Mouse (Mus musculus): ENCODE measurements around the gene Agtrap. TPM values are rescaled to one million over a fixed set of nuclear protein-coding genes. Genes with fewer than 3 reads are reported as not detected.

Agtrap gene
- polyA plus RNA-seq, 1 experiment from 2014 or later = 4.7 TPM

DNA sequence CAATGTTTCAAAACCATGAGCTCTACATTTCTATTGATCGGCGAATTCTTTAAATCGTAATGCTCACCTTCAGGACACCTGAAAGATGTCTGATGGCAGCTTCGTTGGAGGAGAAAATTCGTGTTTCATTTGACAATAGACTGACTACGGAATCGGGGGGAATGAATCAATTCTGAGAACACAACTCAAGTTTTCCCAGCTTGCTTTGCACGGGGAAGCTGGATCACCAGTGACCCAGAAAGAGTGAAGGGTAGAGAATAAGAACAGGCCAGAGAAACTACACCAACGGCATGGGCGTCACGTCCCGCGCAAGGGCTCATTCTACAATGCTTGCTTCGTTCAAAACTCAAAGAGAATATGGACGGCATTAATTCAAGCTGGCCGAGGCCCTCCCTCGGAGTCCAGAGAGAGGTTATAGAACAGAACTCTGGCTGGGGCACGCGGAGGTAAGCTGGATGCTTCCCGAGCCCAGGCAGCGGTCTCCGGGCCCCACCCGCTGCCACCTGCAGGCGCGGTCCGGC, 49.7 kb downstream of the Agtrap start:
- H3K4me2 ChIP-seq (ENCODE audit: low read length) = peak overlapping the region; percentile 53
- peaks cover 39% of the 10 kb centered on the region for H3K4me1 ChIP-seq (replicated peaks; ENCODE audit: control insufficient read depth, insufficient read depth, low read length)
- no peaks in the 10 kb centered on the region for H3K27me3 ChIP-seq (replicated peaks; ENCODE audit: control insufficient read depth, insufficient read depth, low read length)
- H3K36me3 ChIP-seq (ENCODE audit: control insufficient read depth, insufficient read depth) = no peaks in the 10 kb centered on the region
- no peaks in the 10 kb centered on the region for H3K9me3 ChIP-seq (ENCODE audit: control insufficient read depth, low read length)
- ATAC-seq = peak; percentile 4
- peak overlapping the region; percentile 62 for H3K4me3 ChIP-seq (replicated peaks; ENCODE audit: low read length)
- H3K9ac ChIP-seq (replicated peaks; ENCODE audit: low read depth, low read length) = peak overlapping the region; percentile 70
- WGBS = 6% methylated on average over 26 of the region's 26 CpGs
- peak overlapping the region; percentile 89 for H3K27ac ChIP-seq (ENCODE audit: low read length)

GRCm38 (mm10) chr4:148035440-148035839, 52.4 kb downstream of the Agtrap start:
- no peak overlapping the region for H3K4me2 ChIP-seq (ENCODE audit: low read length)
- no peak overlapping the region for H3K27ac ChIP-seq (ENCODE audit: low read length)
- no peak overlapping the region for H3K9ac ChIP-seq (replicated peaks; ENCODE audit: low read depth, low read length)
- H3K9me3 ChIP-seq (ENCODE audit: control insufficient read depth, low read length) = no peaks in the 10 kb centered on the region
- H3K4me3 ChIP-seq (replicated peaks; ENCODE audit: low read length) = no peak overlapping the region
- ATAC-seq = no peak
- WGBS = 91% methylated on average over 3 of the region's 3 CpGs
- no peaks in the 10 kb centered on the region for H3K36me3 ChIP-seq (ENCODE audit: control insufficient read depth, insufficient read depth)
- H3K27me3 ChIP-seq (replicated peaks; ENCODE audit: control insufficient read depth, insufficient read depth, low read length) = no peaks in the 10 kb centered on the region
- H3K4me1 ChIP-seq (replicated peaks; ENCODE audit: control insufficient read depth, insufficient read depth, low read length) = peaks cover 18% of the 10 kb centered on the region

DNA sequence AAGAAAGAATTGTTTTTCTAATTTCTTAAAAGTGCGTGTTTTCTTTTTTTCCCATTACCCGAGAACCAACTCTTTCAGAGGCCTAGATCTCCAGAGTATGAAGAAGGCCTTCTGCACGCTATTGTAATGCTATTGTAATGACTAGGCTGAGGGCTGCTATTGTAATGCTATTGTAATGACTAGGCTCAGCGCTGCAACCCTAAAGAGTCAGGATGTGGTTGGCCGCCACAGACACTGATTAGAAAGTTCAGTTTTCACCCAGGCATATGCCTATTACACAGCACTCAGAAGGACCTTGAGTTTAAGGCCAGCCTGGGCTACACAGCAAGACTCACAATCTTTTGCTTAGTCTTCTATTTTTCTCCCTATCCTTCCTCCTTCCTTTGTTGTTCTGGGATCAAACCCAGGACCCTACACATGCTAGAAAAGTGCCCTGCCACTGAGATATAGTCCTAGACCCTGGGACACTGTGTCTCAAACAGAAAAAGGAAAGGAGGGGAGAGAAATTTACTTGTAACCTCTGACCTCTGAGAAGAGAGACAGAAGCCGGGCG, 53.9 kb downstream of the Agtrap start:
- H3K4me2 ChIP-seq (ENCODE audit: low read length) = no peak overlapping the region
- H3K27me3 ChIP-seq (replicated peaks; ENCODE audit: control insufficient read depth, insufficient read depth, low read length) = no peaks in the 10 kb centered on the region
- peaks cover 7% of the 10 kb centered on the region for H3K4me1 ChIP-seq (replicated peaks; ENCODE audit: control insufficient read depth, insufficient read depth, low read length)
- no peak overlapping the region for H3K4me3 ChIP-seq (replicated peaks; ENCODE audit: low read length)
- no peaks in the 10 kb centered on the region for H3K9me3 ChIP-seq (ENCODE audit: control insufficient read depth, low read length)
- ATAC-seq = no peak
- H3K9ac ChIP-seq (replicated peaks; ENCODE audit: low read depth, low read length) = no peak overlapping the region
- peaks cover 6% of the 10 kb centered on the region; the same call in 1 of the 2 replicates for H3K36me3 ChIP-seq (ENCODE audit: control insufficient read depth, insufficient read depth)
- H3K27ac ChIP-seq (ENCODE audit: low read length) = no peak overlapping the region
- 72% methylated on average over 7 of the region's 7 CpGs for WGBS

DNA sequence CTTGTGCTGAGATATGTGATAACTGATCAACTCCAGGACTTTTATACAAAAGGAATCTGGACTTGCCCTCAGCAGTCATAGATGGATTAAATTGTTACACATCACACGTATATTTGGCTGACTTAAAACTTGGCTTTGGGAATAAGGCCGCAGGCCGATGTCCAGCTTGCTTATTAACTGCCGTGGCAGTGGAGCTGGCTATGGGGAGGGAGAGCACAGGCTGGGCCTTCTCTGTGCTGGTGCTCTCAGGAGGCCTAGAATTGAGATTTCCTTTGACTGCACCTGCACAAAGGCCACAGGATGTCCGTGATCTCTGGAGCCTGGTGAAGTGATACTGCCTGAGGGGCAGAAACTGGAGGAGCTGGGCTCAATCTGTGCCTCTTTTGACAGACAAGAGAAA, 57.3 kb downstream of the Agtrap start:
- H3K4me2 ChIP-seq (ENCODE audit: low read length) = no peak overlapping the region

GRCm38 (mm10) chr4:148029297-148029696, 58.5 kb downstream of the Agtrap start:
- no peak overlapping the region for H3K4me2 ChIP-seq (ENCODE audit: low read length)
- no peak overlapping the region for H3K9ac ChIP-seq (replicated peaks; ENCODE audit: low read depth, low read length)
- ATAC-seq = no peak
- WGBS = 96% methylated on average over 7 of the region's 7 CpGs
- no peaks in the 10 kb centered on the region for H3K9me3 ChIP-seq (ENCODE audit: control insufficient read depth, low read length)
- no peak overlapping the region for H3K4me3 ChIP-seq (replicated peaks; ENCODE audit: low read length)
- H3K36me3 ChIP-seq (ENCODE audit: control insufficient read depth, insufficient read depth) = peaks cover 21% of the 10 kb centered on the region
- H3K27me3 ChIP-seq (replicated peaks; ENCODE audit: control insufficient read depth, insufficient read depth, low read length) = no peaks in the 10 kb centered on the region
- H3K4me1 ChIP-seq (replicated peaks; ENCODE audit: control insufficient read depth, insufficient read depth, low read length) = no peaks in the 10 kb centered on the region
- no peak overlapping the region for H3K27ac ChIP-seq (ENCODE audit: low read length)

More for the DNA sequence above, 57.3 kb downstream of the Agtrap start:
- H3K9ac ChIP-seq (replicated peaks; ENCODE audit: low read depth, low read length) = no peak overlapping the region
- H3K4me3 ChIP-seq (replicated peaks; ENCODE audit: low read length) = no peak overlapping the region
- H3K36me3 ChIP-seq (ENCODE audit: control insufficient read depth, insufficient read depth) = peaks cover 13% of the 10 kb centered on the region; the same call in 1 of the 2 replicates
- ATAC-seq = no peak
- WGBS = 88% methylated on average over 5 of the region's 5 CpGs
- H3K27ac ChIP-seq (ENCODE audit: low read length) = no peak overlapping the region
- H3K9me3 ChIP-seq (ENCODE audit: control insufficient read depth, low read length) = no peaks in the 10 kb centered on the region
- no peaks in the 10 kb centered on the region for H3K4me1 ChIP-seq (replicated peaks; ENCODE audit: control insufficient read depth, insufficient read depth, low read length)
- no peaks in the 10 kb centered on the region for H3K27me3 ChIP-seq (replicated peaks; ENCODE audit: control insufficient read depth, insufficient read depth, low read length)

Other genes starting within 250 kb of the Agtrap start
- 8.8 and 10.1 TPM in 2 replicates for gene Zfp933, start 239.7 kb downstream of the Agtrap start, polyA plus RNA-seq (2015; fragmentation: Nextera tagmentation; extraction: Ambion mirVana)
- 52.6 and 63.1 TPM in 2 replicates for gene Miip, start 219.2 kb downstream of the Agtrap start, polyA plus RNA-seq (2015; fragmentation: Nextera tagmentation; extraction: Ambion mirVana)
- 12.9 and 14.3 TPM in 2 replicates for gene Fv1, start 219.1 kb downstream of the Agtrap start, polyA plus RNA-seq (2015; fragmentation: Nextera tagmentation; extraction: Ambion mirVana)
- gene Mfn2, start 183.3 kb downstream of the Agtrap start, polyA plus RNA-seq (2015; fragmentation: Nextera tagmentation; extraction: Ambion mirVana) = 82.4 and 90.7 TPM in 2 replicates
- gene Plod1, start 151.3 kb downstream of the Agtrap start, polyA plus RNA-seq (2015; fragmentation: Nextera tagmentation; extraction: Ambion mirVana) = 16.3 and 18.1 TPM in 2 replicates
- gene 2510039O18Rik, start 147.1 kb downstream of the Agtrap start, polyA plus RNA-seq (2015; fragmentation: Nextera tagmentation; extraction: Ambion mirVana) = 10.0 and 11.2 TPM in 2 replicates
- not detected in 2 replicates for gene Nppb, start 102.2 kb downstream of the Agtrap start, polyA plus RNA-seq (2015; fragmentation: Nextera tagmentation; extraction: Ambion mirVana)
- 0.83 TPM in 1 of 2 replicates, not detected in the other for gene Nppa, start 87.3 kb downstream of the Agtrap start, polyA plus RNA-seq (2015; fragmentation: Nextera tagmentation; extraction: Ambion mirVana)
- 34.3 and 40.6 TPM in 2 replicates for gene Clcn6, start 49.2 kb downstream of the Agtrap start, polyA plus RNA-seq (2015; fragmentation: Nextera tagmentation; extraction: Ambion mirVana)
- 17.3 and 22.0 TPM in 2 replicates for gene Mthfr, start 49.0 kb downstream of the Agtrap start, polyA plus RNA-seq (2015; fragmentation: Nextera tagmentation; extraction: Ambion mirVana)
- 127 TPM in 2 replicates for gene Mad2l2, start 42.4 kb upstream of the Agtrap start, polyA plus RNA-seq (2015; fragmentation: Nextera tagmentation; extraction: Ambion mirVana)
- gene Draxin, start 42.7 kb upstream of the Agtrap start, polyA plus RNA-seq (2015; fragmentation: Nextera tagmentation; extraction: Ambion mirVana) = 22.7 and 23.5 TPM in 2 replicates
- gene Fbxo6, start 64.1 kb upstream of the Agtrap start, polyA plus RNA-seq (2015; fragmentation: Nextera tagmentation; extraction: Ambion mirVana) = 14.4 and 17.7 TPM in 2 replicates
- 60.3 and 67.1 TPM in 2 replicates for gene Fbxo44, start 72.5 kb upstream of the Agtrap start, polyA plus RNA-seq (2015; fragmentation: Nextera tagmentation; extraction: Ambion mirVana)
- gene Fbxo2, start 72.6 kb upstream of the Agtrap start, polyA plus RNA-seq (2015; fragmentation: Nextera tagmentation; extraction: Ambion mirVana) = 4.3 and 4.7 TPM in 2 replicates
- 11.8 and 12.2 TPM in 2 replicates for gene Disp3, start 199.9 kb upstream of the Agtrap start, polyA plus RNA-seq (2015; fragmentation: Nextera tagmentation; extraction: Ambion mirVana)